Mouse (Mus musculus): Measurements from ENCODE around the gene Ebf3. TPM values are rescaled to one million over a fixed set of nuclear protein-coding genes. Genes with fewer than 3 reads are reported as not detected.

The Ebf3 gene
- polyA plus RNA-seq, 1 experiment: 0.70 TPM

DNA sequence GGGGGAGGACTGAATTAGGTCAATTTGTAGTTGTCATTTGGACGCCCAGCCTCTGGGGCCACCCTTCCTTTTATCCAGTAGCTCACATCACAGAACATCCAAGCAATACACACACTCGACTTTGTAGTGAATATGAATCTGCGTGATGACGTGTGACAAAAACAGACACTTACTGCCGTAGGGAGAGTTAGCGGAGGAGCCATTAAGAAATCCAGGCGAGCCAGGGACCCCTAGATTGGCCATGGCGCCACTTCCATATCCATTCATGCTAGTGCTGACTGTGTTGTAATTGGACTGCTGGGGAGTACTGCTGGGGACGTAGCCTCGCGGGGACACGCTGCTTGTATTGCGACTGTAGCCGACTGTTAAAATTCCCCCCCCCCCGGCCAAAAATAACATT, 115.3 kb downstream of the Ebf3 start:
- H3K27ac ChIP-seq (ENCODE audit: insufficient read depth, low read depth, low read length): no peak overlapping the region
- H3K4me3 ChIP-seq (ENCODE audit: low read depth, low read length): no peak overlapping the region
- no peaks in the 10 kb centered on the region for H3K4me1 ChIP-seq (ENCODE audit: control insufficient read depth, insufficient read depth, insufficient read length, low read length)
- TF ChIP-seq POLR2A (IDR thresholded peaks at IDR 0.05; ENCODE audit: low read depth, low read length): no peak
- no peak for TF ChIP-seq CTCF (IDR thresholded peaks at IDR 0.05; ENCODE audit: extremely low read depth, insufficient read length, insufficient replicate concordance, low read depth, low read length)
- H3K27me3 ChIP-seq (ENCODE audit: control insufficient read depth, insufficient read depth, low read length): no peaks in the 10 kb centered on the region
- no peaks in the 10 kb centered on the region for H3K36me3 ChIP-seq (ENCODE audit: control insufficient read depth, insufficient read depth, low read length)
- 93% methylated on average over 15 of the region's 15 CpGs for WGBS

DNA sequence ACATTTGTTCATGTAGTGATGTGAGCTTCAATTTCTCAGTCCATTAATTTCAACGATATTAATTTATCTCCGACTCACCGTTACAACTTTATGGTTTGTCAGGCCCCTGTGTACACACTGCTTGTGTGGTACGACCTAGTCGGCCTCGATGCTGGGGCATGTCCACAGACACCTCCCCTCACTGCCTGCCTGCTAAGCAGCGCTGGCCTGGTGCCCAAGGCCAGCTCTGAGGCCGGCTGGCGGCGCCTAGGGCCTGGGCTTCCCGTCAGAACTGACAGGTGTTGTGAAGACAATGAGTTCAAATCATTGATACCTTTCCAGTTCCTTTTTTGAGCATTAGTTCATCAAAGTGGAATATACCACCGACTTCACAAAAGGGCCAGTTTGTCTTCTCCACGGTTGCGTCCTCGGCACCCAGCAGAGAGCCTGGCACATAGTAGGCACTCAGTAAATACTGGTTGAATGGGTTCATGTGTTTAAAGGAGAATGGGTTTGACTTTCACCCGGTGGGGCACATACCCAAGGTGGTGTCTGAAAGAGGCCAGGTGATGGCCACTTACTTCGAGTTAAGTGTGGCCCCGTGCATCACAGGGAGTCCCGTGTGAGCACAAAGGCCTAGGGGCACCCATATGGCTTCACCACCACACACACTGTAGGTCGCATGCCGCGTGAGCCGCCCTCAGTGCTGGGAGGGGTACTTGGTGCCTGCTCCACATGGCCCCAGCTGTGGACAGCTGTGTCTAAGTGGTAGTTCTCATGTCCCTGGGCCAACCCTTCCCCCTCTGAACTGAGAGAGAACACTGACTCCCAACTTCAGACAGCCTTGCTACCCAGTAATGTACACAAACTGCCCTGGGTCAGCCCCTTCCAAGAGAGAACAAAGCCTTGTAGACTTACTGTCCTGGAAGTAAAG, 116.9 kb downstream of the Ebf3 start:
- 62% methylated on average over 23 of the region's 23 CpGs for WGBS
- H3K36me3 ChIP-seq (ENCODE audit: control insufficient read depth, insufficient read depth, low read length): no peaks in the 10 kb centered on the region
- H3K27me3 ChIP-seq (ENCODE audit: control insufficient read depth, insufficient read depth, low read length): no peaks in the 10 kb centered on the region
- H3K4me1 ChIP-seq (ENCODE audit: control insufficient read depth, insufficient read depth, insufficient read length, low read length): no peaks in the 10 kb centered on the region
- no peak for TF ChIP-seq POLR2A (IDR thresholded peaks at IDR 0.05; ENCODE audit: low read depth, low read length)
- TF ChIP-seq CTCF (IDR thresholded peaks at IDR 0.05; ENCODE audit: extremely low read depth, insufficient read length, insufficient replicate concordance, low read depth, low read length): no peak
- no peak overlapping the region for H3K4me3 ChIP-seq (ENCODE audit: low read depth, low read length)
- no peak overlapping the region for H3K27ac ChIP-seq (ENCODE audit: insufficient read depth, low read depth, low read length)

DNA sequence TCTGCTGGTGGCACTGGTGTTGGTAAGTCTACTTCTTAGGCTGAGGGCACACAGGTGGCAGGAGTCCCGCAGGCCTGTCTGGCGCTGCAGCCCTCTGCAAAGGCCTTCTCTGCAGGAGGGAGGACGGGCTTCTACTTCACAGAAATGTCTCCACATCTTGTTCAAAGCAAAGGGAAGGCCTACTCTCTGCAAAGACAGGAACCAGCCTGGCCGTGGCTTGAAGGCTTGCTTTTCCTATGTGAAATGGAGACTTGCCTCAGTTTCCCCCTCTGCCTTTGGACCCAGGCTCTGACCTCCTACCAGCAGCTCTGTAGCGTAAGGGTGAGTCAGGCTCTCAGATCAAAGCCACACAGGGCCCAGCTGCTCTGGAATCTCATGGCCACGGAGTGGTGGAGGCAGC, 117.7 kb downstream of the Ebf3 start:
- TF ChIP-seq CTCF (IDR thresholded peaks at IDR 0.05; ENCODE audit: extremely low read depth, insufficient read length, insufficient replicate concordance, low read depth, low read length) (no peak), POLR2A (IDR thresholded peaks at IDR 0.05; ENCODE audit: low read depth, low read length) (no peak)
- no peaks in the 10 kb centered on the region for H3K36me3 ChIP-seq (ENCODE audit: control insufficient read depth, insufficient read depth, low read length)
- no peak overlapping the region for H3K4me3 ChIP-seq (ENCODE audit: low read depth, low read length)
- H3K27ac ChIP-seq (ENCODE audit: insufficient read depth, low read depth, low read length): no peak overlapping the region
- H3K27me3 ChIP-seq (ENCODE audit: control insufficient read depth, insufficient read depth, low read length): no peaks in the 10 kb centered on the region
- H3K4me1 ChIP-seq (ENCODE audit: control insufficient read depth, insufficient read depth, insufficient read length, low read length): no peaks in the 10 kb centered on the region
- WGBS: 79% methylated on average over 6 of the region's 6 CpGs

DNA sequence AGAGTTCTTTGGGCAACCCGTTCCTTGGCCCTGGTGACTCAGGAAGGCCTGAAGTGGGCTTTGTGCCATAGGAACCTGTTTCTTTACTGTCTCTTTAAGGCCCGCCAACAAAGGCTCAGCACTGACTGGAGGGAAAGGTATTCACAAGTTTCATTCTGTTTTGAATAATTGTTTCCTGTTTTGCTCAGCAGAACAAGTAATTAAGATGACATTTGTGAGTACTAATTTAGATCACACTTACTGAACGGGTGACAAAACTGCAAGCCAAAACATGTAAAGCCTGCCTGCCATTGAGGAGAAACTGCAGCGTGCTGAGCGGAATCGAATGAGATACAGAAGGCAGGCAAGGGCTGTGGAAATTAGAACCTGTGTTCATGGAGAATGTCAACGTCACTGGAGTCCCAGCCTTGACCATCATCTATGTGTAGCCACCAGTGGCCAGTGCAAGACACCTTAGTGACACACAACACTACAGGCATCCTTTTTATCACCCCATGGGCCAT, 121.4 kb downstream of the Ebf3 start:
- H3K27me3 ChIP-seq (ENCODE audit: control insufficient read depth, insufficient read depth, low read length): no peaks in the 10 kb centered on the region
- H3K27ac ChIP-seq (ENCODE audit: insufficient read depth, low read depth, low read length): no peak overlapping the region
- H3K36me3 ChIP-seq (ENCODE audit: control insufficient read depth, insufficient read depth, low read length): no peaks in the 10 kb centered on the region
- no peak overlapping the region for H3K4me3 ChIP-seq (ENCODE audit: low read depth, low read length)
- 74% methylated on average over 7 of the region's 7 CpGs for WGBS
- H3K4me1 ChIP-seq (ENCODE audit: control insufficient read depth, insufficient read depth, insufficient read length, low read length): no peaks in the 10 kb centered on the region
- TF ChIP-seq CTCF (IDR thresholded peaks at IDR 0.05; ENCODE audit: extremely low read depth, insufficient read length, insufficient replicate concordance, low read depth, low read length) (no peak), POLR2A (IDR thresholded peaks at IDR 0.05; ENCODE audit: low read depth, low read length) (no peak)

DNA sequence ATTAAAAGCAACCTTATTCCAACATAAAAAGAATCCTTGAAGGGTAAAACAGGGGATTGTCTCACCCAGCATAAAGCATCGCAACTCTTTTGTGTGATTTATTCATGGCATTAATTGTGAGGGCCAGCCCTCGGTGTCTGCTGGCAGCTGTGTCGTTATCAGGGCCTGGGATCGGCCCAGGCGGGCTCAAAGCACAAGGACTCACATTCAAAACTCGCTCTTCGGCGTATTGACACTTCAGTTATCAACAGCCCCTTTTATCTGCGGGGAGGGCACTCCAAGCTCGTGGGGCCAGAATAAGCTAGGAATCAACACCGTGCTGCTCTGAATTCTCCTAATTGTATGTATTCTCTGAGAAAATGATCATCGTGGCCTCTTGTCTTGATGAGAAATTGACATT, 122.4 kb downstream of the Ebf3 start:
- WGBS: 26% methylated on average over 12 of the region's 12 CpGs
- H3K27me3 ChIP-seq (ENCODE audit: control insufficient read depth, insufficient read depth, low read length): no peaks in the 10 kb centered on the region
- H3K36me3 ChIP-seq (ENCODE audit: control insufficient read depth, insufficient read depth, low read length): no peaks in the 10 kb centered on the region
- TF ChIP-seq CTCF (IDR thresholded peaks at IDR 0.05; ENCODE audit: extremely low read depth, insufficient read length, insufficient replicate concordance, low read depth, low read length) (no peak), POLR2A (IDR thresholded peaks at IDR 0.05; ENCODE audit: low read depth, low read length) (no peak)
- H3K27ac ChIP-seq (ENCODE audit: insufficient read depth, low read depth, low read length): no peak overlapping the region
- no peaks in the 10 kb centered on the region for H3K4me1 ChIP-seq (ENCODE audit: control insufficient read depth, insufficient read depth, insufficient read length, low read length)
- H3K4me3 ChIP-seq (ENCODE audit: low read depth, low read length): no peak overlapping the region

DNA sequence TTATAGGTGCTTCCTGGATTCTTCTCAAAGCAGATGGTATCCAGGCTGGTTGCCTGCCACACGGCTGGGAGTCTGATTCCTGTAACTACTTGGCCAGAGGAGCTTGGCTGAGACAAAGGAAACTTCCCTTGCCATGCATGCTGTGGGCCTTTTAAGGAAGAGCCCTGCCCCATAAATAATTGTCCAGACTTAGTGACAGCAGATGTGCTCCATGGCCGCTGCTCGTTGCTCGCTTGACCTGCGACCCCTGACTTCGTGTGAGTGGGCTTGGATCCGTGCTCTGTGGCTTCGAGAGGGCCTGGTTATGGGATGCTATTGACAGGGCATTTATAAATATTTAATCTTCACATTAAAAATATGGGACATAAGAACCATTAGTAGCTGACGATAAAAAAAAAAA, 142.0 kb downstream of the Ebf3 start:
- TF ChIP-seq POLR2A (IDR thresholded peaks at IDR 0.05; ENCODE audit: low read depth, low read length): no peak
- no peak for TF ChIP-seq CTCF (IDR thresholded peaks at IDR 0.05; ENCODE audit: extremely low read depth, insufficient read length, insufficient replicate concordance, low read depth, low read length)
- H3K4me3 ChIP-seq (ENCODE audit: low read depth, low read length): no peak overlapping the region
- WGBS: 60% methylated on average over 9 of the region's 9 CpGs
- H3K27ac ChIP-seq (ENCODE audit: insufficient read depth, low read depth, low read length): no peak overlapping the region
- no peaks in the 10 kb centered on the region for H3K4me1 ChIP-seq (ENCODE audit: control insufficient read depth, insufficient read depth, insufficient read length, low read length)
- H3K36me3 ChIP-seq (ENCODE audit: control insufficient read depth, insufficient read depth, low read length): no peaks in the 10 kb centered on the region
- H3K27me3 ChIP-seq (ENCODE audit: control insufficient read depth, insufficient read depth, low read length): no peaks in the 10 kb centered on the region

DNA sequence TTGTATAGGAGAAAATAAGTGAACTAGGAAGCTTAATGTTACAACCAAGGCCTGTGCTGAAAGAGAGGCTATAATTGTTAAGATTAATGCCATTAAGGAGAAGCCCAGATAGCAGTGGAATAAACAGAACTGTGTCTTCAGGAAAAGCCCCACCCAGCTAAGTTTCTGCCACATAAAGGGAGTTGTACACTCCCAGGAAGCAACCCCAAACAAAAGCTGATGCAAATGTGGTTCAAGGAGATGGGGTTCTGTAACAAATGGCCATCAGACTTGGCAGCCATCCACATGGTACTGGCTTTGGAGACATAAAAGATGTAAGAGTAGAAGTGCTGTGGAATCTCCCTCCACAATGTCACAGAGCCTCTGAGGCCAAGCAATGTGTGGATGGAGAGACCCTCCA, 155.2 kb downstream of the Ebf3 start:
- H3K27me3 ChIP-seq (ENCODE audit: control insufficient read depth, insufficient read depth, low read length): no peaks in the 10 kb centered on the region
- no peak overlapping the region for H3K4me3 ChIP-seq (ENCODE audit: low read depth, low read length)
- H3K36me3 ChIP-seq (ENCODE audit: control insufficient read depth, insufficient read depth, low read length): no peaks in the 10 kb centered on the region
- no peaks in the 10 kb centered on the region for H3K4me1 ChIP-seq (ENCODE audit: control insufficient read depth, insufficient read depth, insufficient read length, low read length)
- no peak for TF ChIP-seq POLR2A (IDR thresholded peaks at IDR 0.05; ENCODE audit: low read depth, low read length)
- no peak for TF ChIP-seq CTCF (IDR thresholded peaks at IDR 0.05; ENCODE audit: extremely low read depth, insufficient read length, insufficient replicate concordance, low read depth, low read length)
- no peak overlapping the region for H3K27ac ChIP-seq (ENCODE audit: insufficient read depth, low read depth, low read length)

Data from small intestine, adult 2 months (tissue).